Mouse (Mus musculus): ENCODE measurements at regions not wholly inside any gene's neighbourhood (a gene's known extent, or its start where the extent isn't known, plus 50 kb on each side); places are given as distances from the start of the nearest gene placed in this dataset.

DNA sequence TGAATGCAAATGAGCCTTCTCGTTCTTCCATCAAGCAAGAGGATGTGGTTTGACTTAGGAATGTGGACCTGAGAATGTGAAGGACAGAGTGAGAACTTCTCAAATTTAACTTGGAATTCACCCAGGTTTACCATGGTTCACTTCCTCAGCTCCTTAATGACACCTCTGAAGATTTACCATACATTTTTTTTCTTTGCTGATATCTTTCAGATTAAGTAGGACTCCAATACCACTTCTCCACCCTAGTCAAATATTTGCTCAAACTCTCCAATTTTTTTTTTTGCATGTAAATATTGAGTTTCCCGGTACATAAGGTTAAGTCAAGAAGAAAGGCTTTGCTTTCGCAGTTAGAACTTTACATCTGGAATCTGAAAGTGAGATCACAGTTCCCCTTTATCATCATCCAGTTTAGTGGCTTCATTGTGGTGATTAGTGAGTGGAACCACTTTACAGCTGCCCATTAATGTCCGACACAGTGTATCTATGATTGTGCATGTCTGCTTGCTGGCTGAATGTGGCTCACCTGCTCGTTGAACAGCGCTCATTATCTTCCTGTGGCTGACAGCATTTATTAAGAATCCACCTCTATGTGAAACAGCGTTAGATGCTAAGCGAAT is 446.0 kb upstream of the Adam34 start:
- no peak for DNase-seq

DNA sequence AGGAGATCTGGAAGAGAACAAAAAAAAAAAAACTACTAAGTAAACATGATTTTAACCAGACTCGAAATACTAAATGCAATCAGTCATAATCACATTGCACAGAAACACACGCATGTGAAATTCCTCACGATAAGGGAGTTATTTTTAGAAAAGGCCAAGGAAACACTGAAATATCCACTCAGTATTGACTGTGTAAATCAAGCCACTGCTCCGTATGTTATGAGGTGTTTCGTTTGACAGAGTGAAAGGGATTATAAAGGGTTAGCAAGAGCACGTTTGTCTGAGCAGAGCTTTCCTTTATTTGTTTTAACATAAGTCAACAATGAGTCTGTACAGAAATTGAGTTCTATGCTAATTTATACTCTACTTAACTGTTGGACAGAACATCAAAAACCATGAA is 455.3 kb upstream of the Adam34 start:
- no peak for DNase-seq

DNA sequence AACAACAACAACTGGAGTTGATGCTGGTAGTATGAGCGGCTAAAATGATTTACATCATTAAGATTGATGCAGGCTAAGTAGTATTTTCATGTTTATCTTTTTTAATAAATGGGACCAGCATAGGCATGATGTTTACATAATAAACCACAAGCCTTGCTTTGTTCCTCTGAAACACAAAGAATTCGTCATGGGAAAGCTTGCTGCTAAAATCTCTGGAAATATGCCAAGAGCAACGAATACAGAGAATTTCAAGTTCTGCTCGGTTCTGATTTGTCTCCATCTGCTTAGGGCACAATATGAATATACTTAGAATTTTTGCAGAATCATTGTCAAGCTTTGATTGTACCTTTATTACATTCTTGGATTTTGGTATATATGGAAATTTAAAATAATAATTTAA is 467.2 kb upstream of the Adam34 start:
- DNase-seq: peak; percentile 3

DNA sequence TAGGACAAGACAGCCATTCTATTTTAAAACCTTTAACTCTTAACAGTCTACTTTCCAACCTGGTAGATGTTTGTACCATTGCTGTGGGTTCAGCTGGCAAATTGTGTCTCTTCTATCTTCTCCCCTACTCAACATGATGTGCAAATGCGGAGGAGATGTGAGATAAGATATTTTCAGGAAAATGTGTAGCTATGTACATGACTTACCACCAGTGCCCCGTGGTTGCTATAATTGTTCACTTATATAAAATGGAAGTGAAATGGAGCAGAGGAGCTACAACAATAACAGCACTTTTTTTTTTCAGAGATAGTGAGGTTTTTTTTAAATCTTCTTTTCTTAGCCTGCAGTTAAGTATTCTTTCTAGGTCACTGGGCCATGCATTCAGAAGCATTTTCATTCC is 492.4 kb upstream of the Adam34 start:
- no peak for DNase-seq

DNA sequence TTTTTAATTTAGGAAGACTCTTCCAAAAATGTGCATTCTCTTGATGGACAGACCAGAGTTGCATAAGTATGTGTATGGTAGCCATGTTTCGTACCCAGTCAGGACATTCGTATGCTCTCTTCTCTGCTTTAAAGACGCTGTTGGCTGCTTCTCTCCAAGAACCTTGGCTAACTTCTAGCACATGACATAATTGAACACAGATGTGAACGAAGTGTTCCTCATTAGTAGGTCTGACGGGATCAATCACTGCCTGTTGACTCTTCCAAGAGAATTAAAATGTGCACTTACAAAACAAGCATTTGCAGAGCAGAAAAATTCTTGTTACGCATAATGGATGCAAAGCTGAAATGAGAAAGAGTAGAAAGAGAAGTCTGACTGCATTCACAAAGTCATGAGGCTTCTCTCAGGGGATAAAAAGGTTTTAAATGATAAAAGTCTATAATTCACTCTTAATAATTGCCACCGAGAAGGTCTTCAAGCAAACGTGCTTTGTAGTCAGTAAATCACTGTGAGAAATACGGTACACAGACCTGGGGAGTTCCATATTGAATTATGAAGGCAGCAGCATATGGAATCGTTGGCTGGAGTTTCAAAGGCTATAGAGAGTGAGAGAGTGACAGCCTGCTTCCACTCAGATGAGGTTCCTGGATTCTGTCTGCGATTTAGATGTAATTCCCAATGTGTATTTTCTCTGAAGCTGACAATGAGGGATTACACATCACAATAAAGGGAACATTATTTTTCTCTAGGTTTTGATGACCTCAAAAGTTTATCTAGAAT is 496.7 kb upstream of the Adam34 start:
- no peak for DNase-seq

DNA sequence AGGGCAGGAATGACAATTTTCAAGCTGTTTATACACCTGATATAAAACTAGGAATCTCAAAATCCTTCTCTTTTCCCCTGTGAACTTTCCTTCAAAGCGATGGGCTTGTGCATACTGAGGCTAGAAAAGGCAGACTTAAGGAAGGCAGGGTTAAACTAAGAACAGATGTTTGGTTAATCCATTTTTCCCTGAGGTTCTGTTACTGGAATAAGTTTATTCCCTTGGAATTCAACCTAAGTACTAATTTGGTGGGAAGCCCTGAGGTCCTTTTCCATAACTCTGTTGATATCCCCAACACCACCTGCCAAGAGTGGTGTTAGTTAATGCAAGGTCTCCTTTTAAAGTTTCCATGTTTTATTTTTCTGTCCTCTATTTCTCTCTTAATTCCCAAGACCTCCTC is 512.5 kb upstream of the Adam34 start:
- DNase-seq: no peak

DNA sequence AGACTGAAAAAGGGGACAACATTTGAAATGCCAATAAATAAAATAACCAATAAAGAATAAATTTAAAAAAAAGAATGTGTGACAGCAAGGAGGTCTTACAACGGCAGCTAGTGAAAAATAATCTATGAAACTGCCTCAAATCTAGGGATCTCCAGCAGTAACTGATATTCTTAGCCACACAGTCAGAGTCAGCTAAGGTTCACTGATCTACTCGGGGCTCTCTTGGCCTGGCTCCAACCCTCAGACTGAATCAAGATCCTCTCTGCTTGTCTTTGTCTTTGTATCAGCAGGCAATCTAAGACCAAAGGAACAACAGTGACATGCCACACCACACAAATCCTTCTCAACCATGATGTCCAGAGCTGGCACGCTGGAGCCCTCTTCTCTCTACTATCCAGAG is 542.5 kb upstream of the Adam34 start:
- DNase-seq: no peak

DNA sequence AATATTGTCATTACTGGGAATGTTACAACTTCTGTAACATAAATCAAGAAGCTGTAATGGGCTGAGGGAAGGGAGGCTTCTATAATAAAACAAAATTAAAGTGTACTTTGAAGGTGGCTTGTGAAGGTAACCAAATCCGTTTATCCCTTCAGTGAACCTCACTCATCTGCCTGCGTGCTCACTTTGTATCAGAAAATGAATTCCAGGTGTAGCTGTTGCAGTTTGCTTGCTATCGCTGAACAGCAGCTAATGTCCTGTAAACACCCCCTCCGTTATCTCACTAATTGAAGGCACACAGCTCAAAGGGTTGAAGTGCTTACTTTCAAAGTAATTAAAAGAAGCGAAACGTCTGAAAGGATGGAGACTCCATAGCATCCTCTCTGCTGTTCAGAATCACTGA is 547.2 kb upstream of the Adam34 start:
- no peak for DNase-seq

DNA sequence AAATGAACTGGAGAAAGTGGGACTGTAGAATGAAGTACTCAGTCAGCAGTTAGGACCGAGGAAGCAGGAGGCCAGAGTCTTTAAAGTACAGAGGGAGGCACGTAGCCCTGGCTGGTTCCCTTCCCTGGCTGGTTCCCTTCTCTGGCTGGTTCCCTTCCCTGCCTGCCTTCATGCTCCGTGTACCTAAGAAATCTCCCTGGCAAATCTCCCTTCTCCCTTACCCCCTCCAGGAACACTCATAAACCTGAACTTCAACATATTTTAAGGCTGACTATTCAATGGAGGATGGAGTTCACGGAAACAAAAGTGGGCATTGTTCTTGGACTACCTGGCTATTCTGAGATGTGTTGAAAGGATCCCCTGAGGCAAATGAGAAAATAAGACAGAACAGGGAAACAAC is 551.2 kb upstream of the Adam34 start:
- DNase-seq: no peak

DNA sequence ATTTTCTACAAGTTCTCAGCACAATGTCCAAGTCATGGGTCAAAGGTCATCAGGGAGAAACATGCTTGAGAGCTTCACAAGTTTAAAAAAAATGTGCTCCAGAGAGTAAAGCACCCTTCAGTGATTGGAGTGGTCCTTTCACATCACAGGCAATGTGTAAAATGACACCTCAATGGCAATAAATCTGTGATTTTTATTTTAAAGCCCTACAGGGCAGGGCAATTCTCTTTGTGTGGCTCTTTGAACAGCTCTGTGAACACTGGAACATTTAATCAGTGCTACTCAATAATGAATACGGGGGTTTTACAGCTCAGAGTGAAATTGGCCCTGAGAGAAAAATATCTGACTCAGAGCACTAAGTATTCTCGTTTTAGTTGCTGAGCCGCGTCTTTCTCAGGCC is 563.5 kb upstream of the Adam34 start:
- DNase-seq: no peak

DNA sequence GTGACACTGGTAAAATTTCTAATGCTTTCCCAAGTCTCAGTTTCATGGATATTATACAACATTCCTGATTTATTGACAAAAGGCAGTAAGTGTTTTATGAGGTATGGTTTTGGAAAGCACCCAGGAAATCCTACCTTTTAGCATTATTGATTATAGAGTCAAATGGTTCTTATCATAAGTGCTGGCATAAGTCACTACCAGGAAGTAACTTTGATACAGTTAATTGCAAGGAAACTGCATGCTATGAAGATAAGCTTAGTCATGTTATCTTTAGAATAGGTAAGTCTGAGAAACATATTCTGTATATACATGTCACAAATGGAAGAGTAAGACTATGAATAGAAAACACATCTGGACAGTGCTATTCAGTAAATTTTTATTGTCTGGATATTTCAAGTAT is 608.4 kb upstream of the Adam34 start:
- no peak for DNase-seq

DNA sequence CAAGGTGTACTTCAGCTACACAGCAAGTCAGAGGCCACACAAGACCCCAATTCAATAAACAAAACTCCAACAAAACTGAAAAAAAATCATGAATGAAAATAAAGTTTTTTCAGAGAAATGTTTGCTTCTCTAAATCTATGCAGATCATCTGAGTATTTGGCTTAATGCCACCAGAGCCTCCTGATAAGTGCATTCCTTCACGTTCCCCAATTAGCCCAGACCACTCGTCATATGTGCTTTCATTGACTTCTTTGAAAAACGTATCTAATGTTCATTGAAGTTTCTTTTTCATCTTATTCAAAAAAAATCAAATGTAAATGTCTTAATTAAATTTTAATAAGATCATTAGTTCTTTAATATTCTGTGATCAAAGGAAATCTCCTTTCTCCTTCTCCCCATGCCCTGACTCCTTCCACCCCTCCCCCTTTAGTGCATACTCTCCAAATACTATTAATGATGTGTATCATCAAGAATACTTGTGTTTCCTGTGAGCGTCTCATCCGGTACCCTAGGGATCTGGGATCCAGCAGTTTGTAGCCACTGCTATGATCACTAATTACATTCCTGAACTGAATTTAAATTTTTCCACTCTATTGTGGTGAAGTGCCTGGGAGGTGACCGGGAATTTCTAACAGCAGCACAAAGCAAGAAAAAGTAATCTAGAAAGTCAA is 600.8 kb upstream of the Fat1 start:
- no peak for DNase-seq

DNA sequence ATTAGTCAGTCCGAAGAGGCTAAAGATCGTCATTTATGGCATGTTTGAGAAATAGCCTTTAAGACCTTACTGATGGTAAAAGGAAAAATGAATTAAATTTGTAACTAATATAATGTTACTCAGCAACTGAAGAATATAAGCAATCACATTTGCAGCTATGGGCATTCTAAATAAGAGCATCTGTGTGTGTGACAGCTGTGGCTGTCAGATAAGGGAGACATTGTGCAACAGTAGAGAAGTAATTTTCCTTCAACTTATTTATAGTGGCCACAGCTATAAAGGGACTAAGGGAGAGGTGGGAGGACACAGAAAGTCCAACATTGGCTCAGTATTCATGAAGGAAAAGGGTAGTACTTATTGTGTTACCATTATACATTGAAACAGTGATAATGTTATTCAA is 591.8 kb upstream of the Fat1 start:
- no peak for DNase-seq

DNA sequence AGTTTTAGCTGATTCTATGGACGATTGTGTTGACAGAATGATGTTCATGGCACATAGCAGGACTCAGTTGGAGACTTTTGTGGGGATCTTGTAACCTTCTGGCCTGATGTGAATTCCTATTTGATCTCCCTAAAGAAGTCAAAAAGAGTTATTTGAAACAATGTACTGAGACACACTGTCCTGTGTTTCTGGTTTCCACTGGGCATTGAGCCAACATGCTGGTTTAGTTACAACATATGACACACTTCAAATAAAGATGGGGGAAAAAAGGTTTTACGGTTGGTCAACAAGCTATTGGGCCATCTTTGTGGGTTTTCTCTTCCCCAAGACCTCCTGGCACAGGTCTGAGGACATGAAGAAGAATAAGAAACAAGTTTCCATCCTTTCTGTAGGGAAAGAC is 591.3 kb upstream of the Fat1 start:
- no peak for DNase-seq

DNA sequence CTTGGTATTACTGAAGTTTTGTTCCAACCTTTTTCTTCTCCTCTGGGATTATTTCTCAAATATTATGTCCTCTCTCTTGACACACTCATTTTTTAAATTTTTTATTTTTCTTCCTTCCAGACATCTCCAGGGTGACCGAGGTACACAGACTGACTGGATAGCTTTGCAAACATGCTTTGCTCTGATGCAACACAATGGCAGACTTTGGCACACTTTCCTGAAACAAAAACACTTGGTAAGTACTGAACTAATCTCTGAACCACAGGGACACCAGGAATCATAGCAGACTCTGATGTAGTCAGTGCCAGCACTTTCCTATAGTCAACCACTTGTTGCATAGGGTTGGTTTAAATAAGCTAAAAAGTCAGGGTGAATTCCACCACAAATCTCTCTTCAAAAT is 587.8 kb upstream of the Fat1 start:
- no peak for DNase-seq

DNA sequence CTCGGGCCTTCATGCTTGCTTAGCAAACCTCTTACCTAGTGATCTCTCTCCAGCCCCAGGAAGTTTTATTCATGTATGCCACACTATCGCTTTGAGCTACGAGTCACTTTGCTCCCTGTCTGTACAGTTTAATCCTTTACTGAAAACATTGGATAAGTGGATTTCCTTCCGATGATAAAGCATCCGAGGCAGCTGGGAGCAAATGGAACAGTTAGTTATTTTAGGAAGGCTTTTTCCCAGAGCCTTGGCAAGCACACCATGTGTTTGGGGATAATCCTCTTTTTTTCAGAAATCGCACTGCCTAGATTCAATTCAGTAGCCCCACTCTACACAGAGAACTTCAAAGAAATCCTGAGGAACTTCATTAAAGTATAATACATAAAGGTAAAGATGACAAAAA is 561.3 kb upstream of the Fat1 start:
- DNase-seq: no peak

DNA sequence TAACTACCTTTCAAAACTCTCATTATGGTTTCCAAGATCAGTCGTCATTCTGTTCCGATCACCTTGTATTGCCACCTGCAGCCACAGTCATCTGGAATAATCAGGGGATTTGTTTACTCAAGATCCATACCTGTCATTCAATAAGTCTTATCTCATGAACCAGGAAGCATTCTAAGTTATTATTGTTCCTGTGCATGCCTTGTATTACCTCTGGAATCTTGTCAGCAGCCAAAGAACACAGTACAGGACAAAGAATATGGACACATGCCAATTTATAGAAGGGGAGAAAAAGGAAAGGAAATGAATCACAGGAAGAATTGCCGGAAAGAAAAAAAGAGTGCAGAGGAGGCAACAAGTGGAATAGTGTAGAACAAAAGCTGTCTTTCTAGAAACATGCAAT is 557.5 kb upstream of the Fat1 start:
- DNase-seq: no peak

DNA sequence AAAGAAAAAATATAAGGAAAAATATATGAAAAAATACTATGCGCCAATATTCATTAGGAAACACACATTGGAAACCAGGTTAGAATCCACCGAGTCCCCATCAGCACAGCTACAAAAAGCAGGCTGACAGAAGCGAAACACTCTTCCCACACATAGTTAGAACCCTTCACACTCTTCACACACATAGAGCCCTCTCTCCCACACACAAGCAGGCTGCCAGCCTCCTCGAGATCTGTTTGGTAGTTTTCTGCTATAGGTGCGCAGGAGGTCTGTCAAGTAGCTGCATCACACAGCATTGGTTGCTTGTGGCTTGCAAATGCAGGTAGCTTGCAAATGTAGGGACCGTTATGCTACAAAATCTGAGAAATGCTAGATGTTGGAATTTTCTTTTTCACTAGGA is 526.8 kb upstream of the Fat1 start:
- DNase-seq: no peak

DNA sequence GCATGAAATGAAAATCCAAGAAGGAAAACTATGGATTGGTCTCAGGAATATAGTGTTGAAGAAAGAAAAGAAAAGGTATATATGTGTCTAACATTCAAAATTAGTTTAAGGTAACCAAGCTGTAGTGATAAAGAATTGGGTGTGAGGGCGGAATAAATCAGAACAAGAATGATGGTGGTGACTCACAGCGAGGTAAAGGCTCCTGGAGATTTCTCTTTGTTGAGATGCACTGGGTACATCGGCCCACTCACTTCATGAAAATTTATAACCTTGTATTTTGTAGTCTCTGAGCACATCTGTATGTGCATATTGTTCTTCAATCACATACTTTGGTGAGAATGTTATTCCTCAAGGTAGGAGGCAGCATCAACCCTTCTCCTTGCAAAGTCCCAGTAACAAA is 525.0 kb upstream of the Fat1 start:
- DNase-seq: no peak

DNA sequence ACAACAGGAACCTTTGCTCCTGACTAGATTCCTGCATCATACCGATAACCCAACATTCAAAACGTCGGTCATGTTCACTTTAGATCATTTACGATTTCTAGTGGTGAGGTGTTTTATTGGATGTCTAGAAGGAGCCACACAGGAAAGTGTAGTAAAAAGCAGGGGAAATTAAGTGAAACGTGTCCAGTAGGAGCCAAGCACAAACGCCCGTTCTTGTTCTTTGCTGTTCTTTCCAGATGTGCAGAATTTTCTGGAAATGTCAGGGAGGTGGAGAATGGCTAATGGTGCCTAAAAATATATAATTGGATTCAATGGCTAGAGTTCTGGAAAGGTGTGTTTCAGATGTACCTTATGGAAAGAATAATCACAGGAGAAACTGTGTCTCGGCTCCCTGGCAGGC is 517.2 kb upstream of the Fat1 start:
- no peak for DNase-seq

DNA sequence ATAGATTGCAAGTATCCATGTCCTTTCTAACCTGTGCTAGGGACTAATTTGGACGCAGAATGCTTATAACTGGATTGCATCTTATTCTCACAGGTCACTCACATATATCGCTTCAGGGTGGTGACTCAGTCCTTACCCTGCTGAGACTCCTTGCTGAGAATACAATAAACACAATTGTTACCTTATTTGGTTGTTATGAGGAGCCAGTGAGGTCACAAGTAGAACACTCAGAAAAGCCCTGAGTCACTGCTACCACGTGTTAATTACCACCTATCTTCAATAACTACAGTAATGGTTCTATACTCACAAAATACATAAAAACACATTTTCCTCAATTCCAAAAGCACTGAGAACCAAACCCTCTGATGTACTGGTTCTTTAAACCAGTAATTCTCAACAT is 479.8 kb upstream of the Fat1 start:
- no peak for DNase-seq

DNA sequence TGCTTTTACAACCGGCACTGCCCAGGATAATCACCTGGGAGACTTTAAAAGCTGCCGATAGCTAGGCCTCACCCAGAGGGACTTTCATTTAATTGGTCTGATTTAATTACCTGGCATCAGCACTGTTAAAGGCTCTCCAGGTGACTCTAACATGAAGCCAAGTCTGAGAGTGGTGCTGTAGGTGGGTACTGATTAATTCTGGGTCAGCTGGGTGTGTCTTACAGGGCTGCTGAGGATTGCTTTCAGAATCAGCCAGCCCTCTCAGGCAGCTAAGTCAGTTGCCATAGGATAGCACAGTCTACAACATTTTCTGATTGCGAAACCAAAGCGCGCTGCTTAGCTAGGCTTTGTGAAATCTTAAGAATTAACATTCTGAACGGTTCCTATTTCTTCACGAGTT is 478.9 kb upstream of the Fat1 start:
- DNase-seq: no peak

DNA sequence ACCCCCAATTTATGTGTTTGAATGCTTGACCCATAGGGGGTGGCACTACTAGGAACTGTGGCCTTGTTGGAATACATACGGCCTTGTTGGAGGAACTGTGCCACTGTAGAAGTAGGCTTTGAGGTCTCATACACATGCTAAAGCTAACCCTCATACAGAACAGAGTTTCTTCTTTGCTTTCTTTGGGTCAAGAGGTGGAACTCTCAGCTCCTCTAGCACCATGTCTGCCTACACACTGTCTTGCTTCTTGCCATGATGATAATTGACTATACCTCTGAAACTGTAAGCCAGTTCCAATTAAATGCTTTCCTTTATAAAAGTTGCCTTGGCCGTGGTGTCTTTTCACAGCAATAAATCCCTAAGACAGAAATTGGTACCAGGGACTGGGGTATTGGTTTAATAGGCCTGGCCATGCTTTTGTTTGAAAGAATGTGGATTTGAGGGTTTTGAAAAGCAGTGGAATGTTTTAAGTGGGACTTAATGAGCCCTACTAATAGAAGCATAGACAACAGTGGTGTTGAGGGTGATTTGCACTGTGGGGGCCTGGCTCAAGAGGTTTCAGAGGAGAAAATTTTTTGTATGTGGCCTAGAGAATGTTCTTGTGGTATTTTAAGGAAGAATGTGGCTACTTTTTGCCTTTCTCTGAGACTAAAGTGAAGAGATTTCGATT is 468.7 kb upstream of the Fat1 start:
- DNase-seq: no peak

DNA sequence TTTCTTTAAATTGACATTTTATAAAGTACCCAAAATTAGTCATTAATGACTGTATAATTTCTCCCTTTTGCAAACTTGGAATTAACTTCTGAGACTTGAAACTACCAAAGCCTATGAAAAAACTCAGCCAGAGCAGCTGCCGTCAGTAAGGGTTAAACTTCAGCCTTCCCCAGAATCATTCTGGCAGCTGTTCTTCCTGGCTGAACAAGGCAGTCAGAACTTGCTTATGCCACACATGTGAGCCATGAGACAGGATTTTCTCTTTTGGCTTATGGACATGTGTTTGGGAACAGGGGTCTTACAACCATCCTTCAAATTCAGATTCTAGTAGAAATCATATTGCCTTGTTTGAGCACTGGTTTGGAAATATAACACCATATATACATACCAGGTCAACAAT is 422.4 kb upstream of the Fat1 start:
- no peak for DNase-seq

Measured in cerebellum, adult 8-10 months (tissue).